Mouse (Mus musculus) cerebellum, adult 2 months (tissue): ENCODE data around the gene Dhrs13. TPM values are rescaled to one million over a fixed set of nuclear protein-coding genes. Genes with fewer than 3 reads are reported as not detected.
"Not testable (repeated sequence)": the region's sequence is repeated elsewhere in the genome, so short reads cannot be mapped to it uniquely, and the experiment has no call there.

Experiments used
- DNase-seq, 2 experiments: peaks; one replicate each; pipeline ENCODE4 v3.0.0; 2021
- H3K27ac ChIP-seq: fragments of 200-500 bp; 2 replicates; pipeline ENCODE4 v1.5.1; 2012; ENCODE audit warnings: low read length, control low read depth, inconsistent platforms; ENCODE audit not compliant: insufficient read depth
- H3K27me3 ChIP-seq: fragments of 200-500 bp; 2 replicates; pipeline ENCODE4 v1.6.1; 2012; ENCODE audit warnings: inconsistent platforms, mild to moderate bottlenecking, low read length, moderate library complexity; ENCODE audit not compliant: control insufficient read depth, insufficient read depth
- H3K4me1 ChIP-seq: fragments of 200-500 bp; 2 replicates; pipeline ENCODE4 v1.6.1; 2011; ENCODE audit warnings: low read length; ENCODE audit not compliant: control insufficient read depth, insufficient read depth
- H3K4me3 ChIP-seq: fragments of 200-500 bp; replicated peaks from 2 replicates; pipeline ENCODE3; 2011; ENCODE audit warnings: mild to moderate bottlenecking, low read depth, low read length, control low read depth; ENCODE audit not compliant: insufficient read depth
- CTCF ChIP-seq: fragments of 200-500 bp; IDR thresholded peaks from 2 replicates; pipeline ENCODE4 v1.5.1; 2011; ENCODE audit warnings: low read depth, mild to moderate bottlenecking, control low read depth, low read length, moderate library complexity, borderline replicate concordance; ENCODE audit not compliant: insufficient read depth
- POLR2A ChIP-seq: fragments of 200-500 bp; IDR thresholded peaks from 2 replicates; pipeline ENCODE4 v1.6.1; 2011; ENCODE audit warnings: low read length, control low read depth, borderline replicate concordance; ENCODE audit not compliant: insufficient read depth
- WGBS: fragments of 180-500 bp; shearing (Covaris S2); methylation state at CpG from one replicate; pipeline ENCODE4 v1.1.7; 2018; 5-methylcytosine and 5-hydroxymethylcytosine counted together
- polyA plus RNA-seq: library from polyadenylated mRNA; depleted of rRNA; stranded (reverse); fragments of >200 nt; gene quantifications from 2 replicates; pipeline ENCODE4 v1.2.3, GENCODE M21; 2012

Dhrs13 gene
- polyA plus RNA-seq, 1 experiment, result 18.8 TPM

GRCm38 (mm10) chr11:78032809-78033195 is 722 bp downstream of the Dhrs13 start:
- no peaks in the 10 kb centered on the region; the same call in none of the 2 replicates for H3K4me1 ChIP-seq
- TF ChIP-seq CTCF (no peak), POLR2A (no peak)
- peak overlapping the region; percentile 20 for H3K27ac ChIP-seq
- WGBS, result 2% methylated on average over 5 of the region's 5 CpGs
- DNase-seq, result no peak
- H3K4me3 ChIP-seq, result peak overlapping the region; percentile 92
- no peaks in the 10 kb centered on the region for H3K27me3 ChIP-seq

GRCm38 (mm10) chr11:78033931-78034617 is 2.0 kb downstream of the Dhrs13 start:
- DNase-seq, result no peak
- no peak overlapping the region for H3K4me3 ChIP-seq
- H3K27ac ChIP-seq, result no peak overlapping the region
- no peaks in the 10 kb centered on the region; the same call in none of the 2 replicates for H3K4me1 ChIP-seq
- no peak for TF ChIP-seq CTCF
- TF ChIP-seq POLR2A, result no peak
- 85% methylated on average over 23 of the region's 23 CpGs for WGBS
- no peaks in the 10 kb centered on the region for H3K27me3 ChIP-seq

- H3K4me1 ChIP-seq, result peaks cover 2% of the 10 kb centered on the region
- no peak overlapping the region for H3K27ac ChIP-seq
- WGBS, result 72% methylated on average over 10 of the region's 10 CpGs
- H3K4me3 ChIP-seq, result no peak overlapping the region
- H3K27me3 ChIP-seq, result no peaks in the 10 kb centered on the region
- DNase-seq, result no peak
- TF ChIP-seq POLR2A, result no peak
- TF ChIP-seq CTCF, result no peak
Measured at GRCm38 (mm10) chr11:78036791-78037190, 4.7 kb downstream of the Dhrs13 start.

- 2% methylated on average over 55 of the region's 55 CpGs for WGBS
- no peak for TF ChIP-seq POLR2A
- TF ChIP-seq CTCF, result no peak
- Histone ChIP-seq H3K4me3 (peak within 1 kb of the TSS; percentile 91), H3K4me1 (peaks cover 2% of the 10 kb centered on the region), H3K27me3 (no peaks in the 10 kb centered on the region), H3K27ac (peak within 1 kb of the TSS; percentile 91)
- DNase-seq, result peak; percentile 61 to 65
Measured at GRCm38 (mm10) chr11:78037831-78038752, 6.0 kb downstream of the Dhrs13 start, which contains the start of gene Flot2. TSS of gene Flot2 (plus strand) at chr11:78037931.

GRCm38 (mm10) chr11:78040878-78041277 is 8.8 kb downstream of the Dhrs13 start:
- no peak for TF ChIP-seq CTCF
- 44% methylated on average over 2 of the region's 2 CpGs for WGBS
- H3K27ac ChIP-seq, result no peak overlapping the region
- peaks cover 16% of the 10 kb centered on the region for H3K4me1 ChIP-seq
- H3K27me3 ChIP-seq, result no peaks in the 10 kb centered on the region
- no peak overlapping the region for H3K4me3 ChIP-seq
- DNase-seq, result no peak

GRCm38 (mm10) chr11:78042290-78042870 is 10.3 kb downstream of the Dhrs13 start:
- not testable (repeated sequence) for H3K27ac ChIP-seq, H3K27me3 ChIP-seq, H3K4me3 ChIP-seq
- 95% methylated on average over 4 of the region's 4 CpGs for WGBS
- DNase-seq, result peak in 1 of 2 experiments; percentile 9
- peaks cover 16% of the 10 kb centered on the region for H3K4me1 ChIP-seq

GRCm38 (mm10) chr11:78044758-78045251 is 12.7 kb downstream of the Dhrs13 start:
- TF ChIP-seq POLR2A (no peak), CTCF (no peak)
- under 1% methylated on average over 5 of the region's 5 CpGs for WGBS
- peak; percentile 89 to 92 for DNase-seq
- H3K27me3 ChIP-seq, result no peaks in the 10 kb centered on the region
- H3K4me1 ChIP-seq, result peaks cover 14% of the 10 kb centered on the region; the same call in 1 of the 2 replicates
- H3K4me3 ChIP-seq, result peak overlapping the region; percentile 16
- H3K27ac ChIP-seq, result peak overlapping the region; percentile 71

- H3K4me3 ChIP-seq, H3K27me3 ChIP-seq, H3K27ac ChIP-seq, DNase-seq: not testable (repeated sequence)
- 90% methylated on average over 4 of the region's 4 CpGs for WGBS
- H3K4me1 ChIP-seq, result peaks cover 14% of the 10 kb centered on the region; the same call in 1 of the 2 replicates
Measured at GRCm38 (mm10) chr11:78048637-78049036, 16.6 kb downstream of the Dhrs13 start.
